Mouse (Mus musculus) thymus, adult 2 months (tissue): ENCODE data around the gene Vmo1. TPM values are rescaled to one million over a fixed set of nuclear protein-coding genes. Genes with fewer than 3 reads are reported as not detected.

Experiments used
- DNase-seq: peaks from one replicate; pipeline ENCODE4 v3.0.0; 2021
- H3K27ac ChIP-seq: fragments of 200-500 bp; 2 replicates; pipeline ENCODE4 v1.5.1; 2012; ENCODE audit warnings: low read length, control low read depth; ENCODE audit not compliant: control insufficient read depth, insufficient read depth
- H3K27me3 ChIP-seq: fragments of 200-500 bp; 2 replicates; pipeline ENCODE4 v1.6.1; 2012; ENCODE audit warnings: mild to moderate bottlenecking, low read length, moderate library complexity, mixed read lengths; ENCODE audit not compliant: control insufficient read depth, insufficient read depth
- H3K36me3 ChIP-seq: fragments of 200-500 bp; 2 replicates; pipeline ENCODE4 v1.6.1; 2012; ENCODE audit warnings: mild to moderate bottlenecking, low read length, moderate library complexity; ENCODE audit not compliant: control insufficient read depth, insufficient read depth
- H3K4me1 ChIP-seq: fragments of 200-500 bp; replicated peaks from 2 replicates; pipeline ENCODE4 v1.6.1; 2012; ENCODE audit warnings: low read length; ENCODE audit not compliant: control insufficient read depth, insufficient read depth
- H3K4me3 ChIP-seq: fragments of 200-500 bp; 2 replicates; pipeline ENCODE4 v1.5.1; 2012; ENCODE audit warnings: mild to moderate bottlenecking, low read length, control low read depth, moderate library complexity; ENCODE audit not compliant: control insufficient read depth, insufficient read depth
- CTCF ChIP-seq: fragments of 200-500 bp; IDR thresholded peaks from 2 replicates; pipeline ENCODE4 v1.5.1; 2012; ENCODE audit warnings: mild to moderate bottlenecking, control low read depth, low read length, moderate library complexity, borderline replicate concordance; ENCODE audit not compliant: control insufficient read depth, poor library complexity, insufficient read depth; ENCODE audit errors: extremely low read depth
- POLR2A ChIP-seq: fragments of 200-500 bp; IDR thresholded peaks from 2 replicates; pipeline ENCODE4 v1.6.1; 2012; ENCODE audit warnings: mild to moderate bottlenecking, low read length, control low read depth, moderate library complexity; ENCODE audit not compliant: control insufficient read depth, poor library complexity, insufficient read depth; ENCODE audit errors: extremely low read depth
- WGBS: fragments of 180-500 bp; shearing (Covaris S2); methylation state at CpG from one replicate; pipeline ENCODE4 v1.1.7; 2018; 5-methylcytosine and 5-hydroxymethylcytosine counted together
- polyA plus RNA-seq: library from polyadenylated mRNA; depleted of rRNA; stranded (reverse); fragments of >200 nt; gene quantifications from 2 replicates; pipeline ENCODE4 v1.2.3, GENCODE M21; 2012; rRNA removed

Vmo1 gene
- polyA plus RNA-seq, 1 experiment, result 7.2 TPM

DNA sequence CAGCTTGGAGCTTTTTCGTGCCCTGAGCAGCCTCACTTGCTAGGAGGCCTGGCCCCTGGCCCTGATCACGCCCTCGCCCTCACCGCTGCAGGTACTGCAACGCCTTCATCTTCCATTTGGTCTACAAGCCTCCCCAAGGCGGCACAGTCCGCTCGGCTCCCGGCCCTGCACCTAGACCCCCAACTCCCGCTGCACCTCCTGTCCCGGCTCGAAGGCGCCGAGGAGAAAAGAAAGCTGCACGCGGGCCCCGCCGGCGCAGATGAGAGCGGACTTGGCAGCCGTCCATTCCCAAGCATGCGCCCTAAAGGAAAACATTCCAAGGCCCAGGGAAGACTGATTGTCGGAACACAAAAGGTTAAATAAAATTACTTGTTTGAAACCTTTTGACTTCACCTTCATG, 48.6 kb downstream of the Vmo1 start:
- no peak for DNase-seq
- Histone ChIP-seq H3K4me3 (no peak overlapping the region), H3K36me3 (no peaks in the 10 kb centered on the region), H3K27me3 (no peaks in the 10 kb centered on the region; the same call in 1 of the 2 replicates), H3K27ac (no peak overlapping the region), H3K4me1 (no peaks in the 10 kb centered on the region)
- WGBS, result 80% methylated on average over 23 of the region's 23 CpGs
- TF ChIP-seq POLR2A, result no peak
- TF ChIP-seq CTCF, result no peak

DNA sequence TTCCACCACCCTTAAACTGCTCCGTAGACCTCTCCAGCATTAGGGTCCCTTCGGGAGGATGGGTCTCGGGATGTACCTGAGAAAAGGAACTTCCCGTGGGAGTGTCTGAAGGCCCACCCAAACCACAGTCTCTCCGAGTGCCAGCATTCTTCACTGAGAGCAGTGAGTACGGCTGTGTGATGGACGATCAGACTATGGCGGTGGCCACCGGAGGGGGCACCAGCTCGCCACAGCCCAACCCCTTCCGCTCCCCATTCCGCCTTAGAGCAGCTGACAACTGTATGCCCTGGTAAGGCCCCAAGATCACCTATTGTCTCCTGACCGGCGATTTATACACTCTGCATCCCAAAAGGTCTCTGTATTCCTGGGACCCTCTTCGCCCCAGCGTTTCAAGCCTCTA, 49.2 kb downstream of the Vmo1 start:
- no peak for DNase-seq
- H3K36me3 ChIP-seq, result no peaks in the 10 kb centered on the region
- H3K4me3 ChIP-seq, result no peak overlapping the region
- 58% methylated on average over 16 of the region's 16 CpGs for WGBS
- no peak overlapping the region for H3K27ac ChIP-seq
- H3K4me1 ChIP-seq, result no peaks in the 10 kb centered on the region
- TF ChIP-seq POLR2A (no peak), CTCF (no peak)
- H3K27me3 ChIP-seq, result no peaks in the 10 kb centered on the region; the same call in 1 of the 2 replicates

DNA sequence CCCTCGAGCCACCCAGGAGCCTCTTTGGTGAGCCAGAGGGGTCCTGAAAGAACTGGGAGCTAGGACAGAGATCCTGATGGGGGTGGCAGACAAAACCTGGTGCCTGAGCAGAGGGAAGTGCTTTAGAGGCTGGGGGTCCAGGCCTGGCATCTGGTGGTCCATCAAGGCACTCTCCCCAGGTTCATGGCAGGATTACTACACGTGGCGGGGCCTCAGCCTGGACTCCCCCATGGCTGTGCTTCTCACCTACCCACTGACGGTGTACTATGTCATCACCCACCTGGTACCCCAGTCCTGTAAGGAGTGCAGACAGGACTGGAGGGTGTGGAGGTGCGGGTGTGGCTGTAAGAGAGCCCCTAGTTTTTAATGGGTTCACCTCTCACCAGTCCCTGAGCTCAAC, 50.4 kb downstream of the Vmo1 start:
- TF ChIP-seq CTCF, result no peak
- no peak for TF ChIP-seq POLR2A
- 90% methylated on average over 5 of the region's 5 CpGs for WGBS
- Histone ChIP-seq H3K27ac (no peak overlapping the region), H3K36me3 (no peaks in the 10 kb centered on the region), H3K4me1 (peaks cover 5% of the 10 kb centered on the region; the same call in 1 of the 2 replicates), H3K27me3 (peaks cover 7% of the 10 kb centered on the region; the same call in 1 of the 2 replicates), H3K4me3 (no peak overlapping the region)
- DNase-seq, result no peak

Other genes with a start within 250 kb of the Vmo1 start
- gene Alox12e, start 192.0 kb downstream of the Vmo1 start, polyA plus RNA-seq, result 38.5 and 44.2 TPM in 2 replicates
- 10.3 and 14.5 TPM in 2 replicates for gene Alox15, start 162.6 kb downstream of the Vmo1 start, polyA plus RNA-seq
- 33.0 and 40.4 TPM in 2 replicates for gene Pelp1, start 104.6 kb downstream of the Vmo1 start, polyA plus RNA-seq
- gene Arrb2, start 82.0 kb downstream of the Vmo1 start, polyA plus RNA-seq, result 213 and 220 TPM in 2 replicates
- gene Med11, start 62.7 kb downstream of the Vmo1 start, polyA plus RNA-seq, result 29.1 and 34.8 TPM in 2 replicates
- gene Zmynd15, start 55.2 kb downstream of the Vmo1 start, polyA plus RNA-seq, result 27.0 and 31.2 TPM in 2 replicates
- 57.7 and 92.8 TPM in 2 replicates for gene Cxcl16, start 54.6 kb downstream of the Vmo1 start, polyA plus RNA-seq
- 7.0 and 8.0 TPM in 2 replicates for gene Tm4sf5, start 9.4 kb downstream of the Vmo1 start, polyA plus RNA-seq
- gene Gltpd2, start 4.6 kb upstream of the Vmo1 start, polyA plus RNA-seq, result 0.22 and 0.50 TPM in 2 replicates
- gene Psmb6, start 10.8 kb upstream of the Vmo1 start, polyA plus RNA-seq, result 387 and 460 TPM in 2 replicates
- gene Gm40193, start 18.3 kb upstream of the Vmo1 start, polyA plus RNA-seq, result not detected in 2 replicates
- 12.8 and 16.1 TPM in 2 replicates for gene Pld2, start 25.4 kb upstream of the Vmo1 start, polyA plus RNA-seq
- 151 and 172 TPM in 2 replicates for gene Mink1, start 48.3 kb upstream of the Vmo1 start, polyA plus RNA-seq
- 0.15 TPM in 1 of 2 replicates, not detected in the other for gene 4930544D05Rik, start 101.2 kb upstream of the Vmo1 start, polyA plus RNA-seq
- 0.53 and 1.1 TPM in 2 replicates for gene Chrne, start 104.6 kb upstream of the Vmo1 start, polyA plus RNA-seq
- 0.04 TPM in 2 replicates for gene Gp1ba, start 124.5 kb upstream of the Vmo1 start, polyA plus RNA-seq
- 285 and 346 TPM in 2 replicates for gene Rnf167, start 132.6 kb upstream of the Vmo1 start, polyA plus RNA-seq
- gene Slc25a11, start 132.9 kb upstream of the Vmo1 start, polyA plus RNA-seq, result 132 and 162 TPM in 2 replicates
- gene Pfn1, start 140.0 kb upstream of the Vmo1 start, polyA plus RNA-seq, result 3,213 and 4,498 TPM in 2 replicates
- 25.3 and 75.8 TPM in 2 replicates for gene Eno3, start 142.6 kb upstream of the Vmo1 start, polyA plus RNA-seq
- 27.5 and 32.2 TPM in 2 replicates for gene Spag7, start 154.8 kb upstream of the Vmo1 start, polyA plus RNA-seq
- 38.4 and 42.7 TPM in 2 replicates for gene Camta2, start 173.5 kb upstream of the Vmo1 start, polyA plus RNA-seq
- gene Inca1, start 185.5 kb upstream of the Vmo1 start, polyA plus RNA-seq, result 1.1 and 1.9 TPM in 2 replicates
- 25.5 and 32.1 TPM in 2 replicates for gene Kif1c, start 185.9 kb upstream of the Vmo1 start, polyA plus RNA-seq
- 3.9 and 4.6 TPM in 2 replicates for gene Zfp3, start 249.6 kb upstream of the Vmo1 start, polyA plus RNA-seq